Mouse (Mus musculus): Measurements from ENCODE around the gene Sart3. TPM values are rescaled to one million over a fixed set of nuclear protein-coding genes. Genes with fewer than 3 reads are reported as not detected.

Sart3 gene
- polyA plus RNA-seq, 2 experiments, result 41.7 to 56.8 TPM

DNA sequence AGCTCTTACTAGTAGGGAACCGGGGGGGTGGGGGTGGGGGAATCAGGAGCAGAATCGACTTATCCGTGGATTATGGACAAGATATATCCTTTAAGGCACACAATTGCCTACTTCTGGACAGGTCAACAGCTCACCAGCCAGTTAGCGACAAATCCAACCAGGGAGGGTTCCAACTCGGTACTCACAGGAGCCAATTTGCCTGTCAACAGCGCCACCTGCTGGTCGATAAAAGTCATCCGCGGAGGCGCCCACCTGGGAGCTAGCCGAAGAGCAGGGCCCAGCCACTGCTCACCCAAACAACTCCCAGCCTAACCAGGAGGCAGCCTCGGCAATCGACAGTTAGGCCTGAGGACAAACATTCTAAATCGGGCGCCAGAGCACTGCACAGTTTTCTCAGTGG is 47.9 kb downstream of the Sart3 start, which contains the start of gene 1700069L16Rik:
Gene 1700069L16Rik, minus strand, starts transcription at position 327 of the 400 bp plus-strand sequence.
- peak; percentile 68 for DNase-seq (ENCODE audit: low spot score)
- no peaks in the 10 kb centered on the region for H3K9me3 ChIP-seq (ENCODE audit: control insufficient read depth, low read length)
- H3K27me3 ChIP-seq (ENCODE audit: control insufficient read depth, insufficient read depth, low read length), result no peaks in the 10 kb centered on the region
- no peak for TF ChIP-seq POLR2A (IDR thresholded peaks at IDR 0.05; ENCODE audit: borderline replicate concordance, extremely low read depth, insufficient read depth, insufficient read length)
- no peaks in the 10 kb centered on the region for H3K4me1 ChIP-seq (ENCODE audit: control insufficient read depth, insufficient read depth, low read length)
- H3K9ac ChIP-seq (ENCODE audit: low read depth, low read length, severe bottlenecking), result no peak within 1 kb of the TSS
- no peak within 1 kb of the TSS for H3K27ac ChIP-seq (replicated peaks; ENCODE audit: low read depth, low read length)
- no peak within 1 kb of the TSS for H3K4me2 ChIP-seq (replicated peaks; ENCODE audit: low read depth, low read length, severe bottlenecking)
- ATAC-seq (ENCODE audit: low FRiP score, low read depth), result peak; percentile 71
- no peaks in the 10 kb centered on the region for H3K36me3 ChIP-seq (ENCODE audit: control insufficient read depth, insufficient read depth, low read length)
- no peak within 1 kb of the TSS for H3K4me3 ChIP-seq (replicated peaks; ENCODE audit: low read length)
- WGBS, result 4% methylated on average over 15 of the region's 15 CpGs

DNA sequence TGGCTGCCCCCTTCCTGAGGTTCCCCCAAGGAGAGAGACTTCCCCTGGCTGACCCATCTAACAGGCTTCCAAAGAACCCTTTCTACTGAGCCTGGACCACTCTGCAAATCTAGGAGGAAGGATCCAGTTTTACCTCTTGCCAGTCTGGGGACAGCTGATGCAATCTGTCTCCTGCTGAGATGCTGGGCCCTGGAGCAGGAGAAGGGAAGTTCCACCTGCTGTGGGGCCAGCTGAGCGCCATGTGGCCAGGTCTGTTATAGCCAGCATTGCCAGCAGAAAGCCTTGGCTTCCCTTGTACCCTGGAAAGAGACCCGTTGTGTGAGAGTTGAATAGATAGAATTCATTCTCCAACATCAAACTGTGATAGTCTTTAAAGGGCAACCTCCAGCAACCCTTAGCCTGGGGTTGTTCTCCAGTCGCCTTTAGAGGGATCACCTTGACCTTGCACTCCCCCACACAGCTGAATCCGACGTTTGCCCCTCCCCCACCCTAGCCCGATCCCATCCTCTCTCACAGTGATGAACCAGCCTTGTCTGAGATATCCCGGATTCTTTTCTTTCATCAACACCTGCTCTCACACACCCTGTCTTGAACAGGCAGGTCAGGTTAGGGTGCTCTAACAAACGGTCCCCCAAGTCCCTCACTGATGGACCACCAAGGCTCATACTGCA is 48.6 kb downstream of the Sart3 start:
- Histone ChIP-seq H3K27me3 (ENCODE audit: control insufficient read depth, insufficient read depth, low read length) (no peaks in the 10 kb centered on the region), H3K27ac (replicated peaks; ENCODE audit: low read depth, low read length) (no peak overlapping the region), H3K36me3 (ENCODE audit: control insufficient read depth, insufficient read depth, low read length) (no peaks in the 10 kb centered on the region), H3K4me1 (ENCODE audit: control insufficient read depth, insufficient read depth, low read length) (no peaks in the 10 kb centered on the region), H3K4me3 (replicated peaks; ENCODE audit: low read length) (no peak overlapping the region), H3K4me2 (replicated peaks; ENCODE audit: low read depth, low read length, severe bottlenecking) (no peak overlapping the region), H3K9me3 (ENCODE audit: control insufficient read depth, low read length) (no peaks in the 10 kb centered on the region), H3K9ac (ENCODE audit: low read depth, low read length, severe bottlenecking) (no peak overlapping the region)
- DNase-seq (ENCODE audit: low spot score) (no peak), ATAC-seq (ENCODE audit: low FRiP score, low read depth) (no peak)
- WGBS, result 32% methylated on average over 8 of the region's 8 CpGs
- no peak for TF ChIP-seq POLR2A (IDR thresholded peaks at IDR 0.05; ENCODE audit: borderline replicate concordance, extremely low read depth, insufficient read depth, insufficient read length)

DNA sequence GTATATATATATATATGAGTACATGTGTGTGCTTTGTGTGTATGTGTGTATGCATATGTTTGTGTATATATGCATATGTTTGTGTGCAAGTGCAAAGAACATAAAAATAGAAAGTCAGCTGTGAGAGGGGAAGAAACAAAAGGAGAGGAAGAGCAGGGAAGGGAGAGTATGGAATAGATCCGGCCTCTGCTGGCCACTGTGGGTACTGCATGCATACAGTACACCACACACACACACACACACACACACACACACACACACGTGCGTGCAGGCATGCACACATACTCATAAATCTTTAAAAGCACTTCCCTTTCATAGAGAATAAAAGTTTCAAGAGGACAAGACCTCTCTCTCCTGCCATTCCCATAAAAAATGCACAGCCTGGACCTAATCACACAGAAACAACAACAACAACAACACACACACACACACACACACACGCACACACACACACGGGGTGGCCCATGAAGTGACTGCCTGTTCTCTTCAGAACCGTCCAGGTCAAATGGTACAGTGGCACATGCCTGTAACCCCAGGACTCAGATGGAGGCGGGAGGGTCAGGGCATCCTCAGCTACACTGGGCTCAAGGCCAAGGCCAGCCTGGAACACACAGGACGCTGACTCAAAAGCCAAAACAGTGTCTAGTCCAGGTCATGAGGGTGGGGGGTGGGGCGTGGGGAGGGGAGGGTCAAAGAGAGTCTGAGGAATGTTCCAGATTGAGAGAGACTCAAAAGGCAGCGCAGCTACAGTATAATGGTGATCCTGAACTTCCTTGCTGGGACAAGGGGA is 49.9 kb downstream of the Sart3 start:
- WGBS, result 85% methylated on average over 10 of the region's 10 CpGs
- TF ChIP-seq POLR2A (IDR thresholded peaks at IDR 0.05; ENCODE audit: borderline replicate concordance, extremely low read depth, insufficient read depth, insufficient read length), result no peak
- no peak overlapping the region for H3K27ac ChIP-seq (replicated peaks; ENCODE audit: low read depth, low read length)

DNA sequence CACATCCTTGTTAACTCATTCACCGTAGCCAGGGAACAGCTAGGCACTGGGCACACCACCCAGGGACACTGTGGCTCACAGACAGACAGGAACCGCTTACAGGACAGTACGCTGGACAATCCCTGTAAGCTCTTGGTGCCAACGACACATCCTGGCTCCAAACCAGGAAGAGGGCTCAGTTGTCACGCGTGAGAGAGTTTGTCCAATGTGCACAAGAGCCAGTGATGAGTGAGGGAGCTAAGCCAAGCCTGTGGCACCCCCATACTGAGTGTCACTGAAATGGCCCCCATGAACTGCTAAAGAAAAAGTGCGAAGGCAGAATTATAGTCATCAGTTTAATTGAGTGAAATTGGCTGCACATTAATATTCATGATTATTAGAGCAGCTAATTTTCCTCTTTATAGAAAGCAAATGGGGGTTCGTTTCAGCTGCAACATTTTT is 53.1 kb downstream of the Sart3 start:
- no peak for TF ChIP-seq POLR2A (IDR thresholded peaks at IDR 0.05; ENCODE audit: borderline replicate concordance, extremely low read depth, insufficient read depth, insufficient read length)
- Histone ChIP-seq H3K9me3 (ENCODE audit: control insufficient read depth, low read length) (no peaks in the 10 kb centered on the region), H3K27ac (replicated peaks; ENCODE audit: low read depth, low read length) (no peak overlapping the region), H3K36me3 (ENCODE audit: control insufficient read depth, insufficient read depth, low read length) (no peaks in the 10 kb centered on the region), H3K9ac (ENCODE audit: low read depth, low read length, severe bottlenecking) (no peak overlapping the region), H3K4me1 (ENCODE audit: control insufficient read depth, insufficient read depth, low read length) (no peaks in the 10 kb centered on the region), H3K4me3 (replicated peaks; ENCODE audit: low read length) (no peak overlapping the region), H3K4me2 (replicated peaks; ENCODE audit: low read depth, low read length, severe bottlenecking) (no peak overlapping the region), H3K27me3 (ENCODE audit: control insufficient read depth, insufficient read depth, low read length) (no peaks in the 10 kb centered on the region)
- no peak for ATAC-seq (ENCODE audit: low FRiP score, low read depth)
- 83% methylated on average over 8 of the region's 8 CpGs for WGBS
- DNase-seq (ENCODE audit: low spot score), result no peak

More for the DNA sequence above, 49.9 kb downstream of the Sart3 start:
- Histone ChIP-seq H3K9ac (ENCODE audit: low read depth, low read length, severe bottlenecking) (no peak overlapping the region), H3K4me2 (replicated peaks; ENCODE audit: low read depth, low read length, severe bottlenecking) (no peak overlapping the region), H3K27me3 (ENCODE audit: control insufficient read depth, insufficient read depth, low read length) (no peaks in the 10 kb centered on the region), H3K9me3 (ENCODE audit: control insufficient read depth, low read length) (no peaks in the 10 kb centered on the region), H3K36me3 (ENCODE audit: control insufficient read depth, insufficient read depth, low read length) (no peaks in the 10 kb centered on the region), H3K4me3 (replicated peaks; ENCODE audit: low read length) (no peak overlapping the region), H3K4me1 (ENCODE audit: control insufficient read depth, insufficient read depth, low read length) (no peaks in the 10 kb centered on the region)
- DNase-seq (ENCODE audit: low spot score) (no peak), ATAC-seq (ENCODE audit: low FRiP score, low read depth) (no peak)

DNA sequence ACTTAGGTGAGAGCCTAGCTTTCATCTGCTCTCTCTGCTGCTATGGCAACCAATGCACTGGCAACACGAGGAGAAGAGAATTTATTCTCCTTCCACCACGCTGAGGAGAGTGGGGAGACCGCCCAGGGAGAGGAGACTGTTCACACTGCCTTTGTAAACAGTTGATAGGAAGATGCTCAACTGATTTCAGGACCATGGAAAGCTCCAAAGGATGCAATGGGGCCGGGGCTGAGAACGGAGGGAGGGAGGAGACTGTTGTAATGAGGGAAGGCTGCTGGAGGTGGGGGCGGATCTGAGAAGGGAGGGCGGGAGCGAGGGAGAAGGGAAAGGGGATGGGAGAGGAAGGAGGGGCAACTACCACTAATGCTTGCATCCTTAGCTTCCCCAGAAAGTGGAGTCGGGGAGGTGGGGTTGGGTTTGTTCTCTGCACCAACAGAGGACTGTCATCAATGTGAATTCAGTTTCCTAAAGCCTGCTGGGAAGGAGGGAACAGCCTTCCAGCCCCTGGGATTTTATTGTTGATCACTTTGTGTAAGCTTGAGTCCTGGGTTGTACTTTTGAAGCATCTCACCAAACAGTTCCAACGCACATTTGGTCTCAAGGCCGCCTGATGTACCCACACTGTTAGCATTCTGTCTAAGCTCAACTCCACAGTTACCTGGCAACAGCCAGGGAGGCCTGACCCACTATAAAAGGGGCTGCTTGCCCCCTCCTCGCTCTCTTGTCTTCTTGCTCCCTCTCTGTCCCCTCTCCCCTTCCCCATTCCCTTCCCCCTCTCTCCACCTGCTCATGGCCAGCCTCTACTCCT is 55.5 kb downstream of the Sart3 start:
- H3K4me3 ChIP-seq (replicated peaks; ENCODE audit: low read length), result no peak overlapping the region
- 10% methylated on average over 12 of the region's 12 CpGs for WGBS
- H3K36me3 ChIP-seq (ENCODE audit: control insufficient read depth, insufficient read depth, low read length), result no peaks in the 10 kb centered on the region
- H3K4me1 ChIP-seq (ENCODE audit: control insufficient read depth, insufficient read depth, low read length), result no peaks in the 10 kb centered on the region
- no peaks in the 10 kb centered on the region for H3K27me3 ChIP-seq (ENCODE audit: control insufficient read depth, insufficient read depth, low read length)
- no peak overlapping the region for H3K9ac ChIP-seq (ENCODE audit: low read depth, low read length, severe bottlenecking)
- no peak; the same call in 1 of the 2 replicates for ATAC-seq (ENCODE audit: low FRiP score, low read depth)
- TF ChIP-seq POLR2A (IDR thresholded peaks at IDR 0.05; ENCODE audit: borderline replicate concordance, extremely low read depth, insufficient read depth, insufficient read length), result no peak
- H3K4me2 ChIP-seq (replicated peaks; ENCODE audit: low read depth, low read length, severe bottlenecking), result no peak overlapping the region
- no peak overlapping the region for H3K27ac ChIP-seq (replicated peaks; ENCODE audit: low read depth, low read length)
- DNase-seq (ENCODE audit: low spot score), result peak; percentile 84
- H3K9me3 ChIP-seq (ENCODE audit: control insufficient read depth, low read length), result no peaks in the 10 kb centered on the region

All from limb, embryonic 14.5 days (tissue).